8 mouse cellular contexts compared by ENCODE assay signal in genomic region chr9:24974021-24974741, GRCm38 (mm10).
DNase-seq lines count a peak whose midpoint lies in the region; ATAC-seq lines count a peak whose summit lies in the region.

No protein-coding gene starts in this region.

- H3K27ac ChIP-seq in heart, embryonic 10.5 days = peak overlapping the region; percentile 87

- no peaks in the 10 kb centered on the region for H3K27me3 ChIP-seq in heart, embryonic 10.5 days (ENCODE audit: insufficient read depth, poor library complexity, severe bottlenecking)

- ATAC-seq in frontal cortex, adult (ENCODE audit: low TSS enrichment) = no peak
- ATAC-seq in granulocyte monocyte progenitor cell, adult 5-6 weeks (replicated peaks; ENCODE audit: poor library complexity, severe bottlenecking) = no peak

- WGBS in heart, embryonic 10.5 days = 2% methylated on average over 19 of the region's 19 CpGs

- H3K4me1 ChIP-seq in heart, embryonic 10.5 days = peaks cover 54% of the 10 kb centered on the region

- H3K9me3 ChIP-seq in heart, embryonic 10.5 days = no peaks in the 10 kb centered on the region

- peak overlapping the region; percentile 34 for H3K4me3 ChIP-seq in heart, embryonic 10.5 days

- peak; percentile 33 to 61 for DNase-seq in urinary bladder, postnatal 4 days (ENCODE audit: low spot score in 2 of 2)
- DNase-seq in urinary bladder, adult 18-20 months (ENCODE audit: low spot score in 2 of 2) = no peak
- DNase-seq in heart, embryonic 10.5 days (ENCODE audit: low spot score) = peak; percentile 97
- peak; percentile 2 to 17 for DNase-seq in kidney, adult 8-10 months
- DNase-seq in lung, postnatal 10 days = peak; percentile 37
- no peak for DNase-seq in left cerebral cortex, adult 8-10 months (ENCODE audit: low spot score in 2 of 2)

- H3K36me3 ChIP-seq in heart, embryonic 10.5 days = no peaks in the 10 kb centered on the region

Comparison
In these comparisons a context has a peak if more than half of its experiments do, and no peak if none do; other contexts are left out.
1. DNase-seq: peak in urinary bladder, postnatal 4 days (2 of 2), heart, embryonic 10.5 days (single experiment), kidney, adult 8-10 months (2 of 2) and lung, postnatal 10 days (single experiment); none in urinary bladder, adult 18-20 months (0 of 2) and left cerebral cortex, adult 8-10 months (0 of 2).